Mouse (Mus musculus) fat pad, adult 2 months (tissue): Measurements from ENCODE around the gene Iba57.

ENCODE experiments used
- DNase-seq: peaks from one replicate; pipeline ENCODE4 v3.0.0-alpha.2; 2011; ENCODE audit warnings: low read depth, low spot score; ENCODE audit errors: extremely low read depth

Gene Iba57

DNA sequence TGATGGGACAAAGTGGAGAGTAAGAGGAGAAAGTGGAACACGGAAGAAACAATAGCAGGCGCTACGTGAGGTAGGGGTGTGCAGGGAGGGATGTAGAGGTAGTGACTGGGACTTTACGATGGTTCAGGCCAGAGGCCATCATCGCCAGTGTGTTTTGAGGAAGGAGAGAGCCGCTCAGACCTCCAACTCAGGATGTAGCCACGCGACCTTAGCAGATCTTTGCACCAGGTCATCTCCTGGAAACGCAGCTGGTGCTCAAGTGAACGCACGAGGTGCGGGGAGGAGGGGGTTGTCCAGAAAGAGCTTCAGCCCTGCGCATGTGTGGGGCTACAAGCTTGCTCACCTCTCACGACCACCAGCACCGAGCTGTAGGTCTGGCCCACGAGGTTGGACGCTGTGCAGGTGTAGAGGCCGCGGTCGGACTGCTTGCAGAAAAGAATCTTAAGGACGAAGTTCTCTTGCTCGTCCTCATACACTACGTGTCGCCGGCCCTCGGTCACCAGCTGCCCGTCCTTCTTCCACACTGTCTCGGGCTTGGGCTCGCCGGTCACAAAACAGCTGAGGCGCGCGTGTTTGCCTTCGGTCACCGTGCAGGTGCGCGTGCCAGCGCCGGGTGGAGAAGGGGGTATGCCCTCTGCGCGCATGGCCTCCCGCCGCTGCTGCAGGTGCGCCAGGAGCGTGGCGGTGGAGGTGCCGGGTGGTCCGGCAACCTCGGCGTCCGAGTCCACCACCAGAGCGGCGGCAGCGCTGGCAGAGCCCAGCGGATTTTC lies 28.3 kb downstream of the Iba57 start:
- DNase-seq = no peak

DNA sequence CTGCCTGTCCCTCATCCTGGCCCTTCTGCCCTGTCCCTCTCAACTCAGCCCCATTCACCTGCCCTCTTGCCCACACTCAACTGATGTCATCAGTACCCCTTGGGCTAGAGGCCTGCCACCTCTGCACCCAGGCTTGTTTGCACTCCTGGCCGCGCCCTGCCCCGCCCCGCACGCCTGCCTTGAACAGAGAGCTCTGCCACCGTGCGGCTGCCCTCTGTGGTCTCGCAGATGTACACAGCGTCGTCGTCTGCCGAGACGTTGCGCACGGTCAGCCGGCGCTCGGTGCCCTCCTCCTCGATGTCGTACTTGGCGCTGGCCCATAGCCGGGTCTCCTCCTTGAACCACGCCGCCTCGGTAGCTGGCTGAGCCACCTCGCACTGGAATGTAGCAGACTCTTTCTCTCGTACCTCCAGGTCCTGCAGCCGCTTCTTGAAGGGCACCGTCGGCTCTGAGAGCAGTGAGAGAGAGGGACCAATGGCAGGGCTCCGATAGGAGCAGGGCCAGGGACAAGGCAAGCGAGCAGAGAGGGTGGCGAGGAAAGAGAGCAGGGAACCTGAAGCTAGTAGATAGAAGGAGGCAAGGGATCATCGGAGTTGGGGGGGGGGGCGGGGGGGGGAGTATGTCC lies 29.1 kb downstream of the Iba57 start:
- no peak for DNase-seq

DNA sequence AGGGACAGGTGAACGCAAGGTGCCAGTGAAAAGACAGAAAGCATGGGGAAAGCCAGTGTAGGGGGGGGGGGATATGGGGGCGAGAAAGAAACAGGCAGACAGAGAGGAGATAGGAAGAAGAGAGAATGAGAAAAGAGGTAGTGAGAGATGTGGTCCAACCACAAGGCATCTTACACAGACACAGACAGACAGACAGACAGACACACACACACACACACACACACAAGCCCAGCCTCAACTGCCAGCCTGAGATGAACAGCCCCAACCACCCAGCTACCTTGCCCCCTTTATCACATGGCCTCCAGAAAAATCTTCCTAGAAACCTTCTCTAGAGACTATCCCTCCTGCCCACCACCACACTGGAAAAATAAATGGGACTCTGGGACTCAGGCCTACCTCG lies 31.5 kb downstream of the Iba57 start:
- no peak for DNase-seq

DNA sequence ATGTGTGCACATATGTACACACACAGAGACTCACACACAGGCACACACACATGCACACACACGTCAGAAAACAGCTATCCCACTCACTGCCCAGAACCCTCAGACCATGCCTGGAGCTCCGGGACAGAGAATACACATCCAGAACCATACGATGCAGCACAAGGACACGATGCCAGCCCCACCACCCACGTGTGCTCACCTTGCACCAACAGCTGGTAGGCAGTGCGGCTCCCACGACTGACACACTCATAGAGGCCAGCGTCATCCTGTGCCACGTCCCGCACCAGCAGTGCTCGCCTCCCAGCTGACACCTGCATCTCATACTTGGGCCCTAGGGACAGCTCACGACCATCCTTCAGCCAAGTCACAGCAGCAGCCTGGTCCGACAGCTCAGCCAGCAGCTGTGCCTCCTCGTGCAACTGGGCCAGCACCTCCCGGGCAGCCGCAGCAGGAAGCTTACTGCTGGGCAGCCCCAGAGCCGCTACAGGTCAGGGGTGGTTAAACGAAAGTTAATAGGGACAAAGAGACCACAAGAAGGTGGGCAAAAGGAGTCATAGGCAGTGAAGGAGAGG lies 32.1 kb downstream of the Iba57 start:
- no peak for DNase-seq

DNA sequence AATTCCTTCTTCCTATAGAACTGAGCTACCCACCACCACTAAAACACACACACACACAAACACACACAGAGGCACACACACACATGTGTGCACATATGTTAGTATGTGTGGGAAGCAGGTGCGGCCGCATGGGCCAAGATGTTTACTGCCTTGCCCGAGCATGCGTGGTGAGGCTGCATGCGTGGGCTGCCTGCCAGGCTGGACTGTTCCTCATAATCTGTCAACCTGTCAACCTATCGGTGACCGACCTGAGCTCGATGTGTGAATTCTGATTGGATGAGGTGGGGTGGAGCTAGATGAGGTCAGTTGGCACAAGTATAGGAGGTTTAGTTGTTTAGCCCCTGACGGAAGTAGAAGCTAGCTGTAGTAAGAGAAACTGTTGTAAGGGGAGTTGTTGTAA lies 32.8 kb downstream of the Iba57 start:
- DNase-seq = no peak

DNA sequence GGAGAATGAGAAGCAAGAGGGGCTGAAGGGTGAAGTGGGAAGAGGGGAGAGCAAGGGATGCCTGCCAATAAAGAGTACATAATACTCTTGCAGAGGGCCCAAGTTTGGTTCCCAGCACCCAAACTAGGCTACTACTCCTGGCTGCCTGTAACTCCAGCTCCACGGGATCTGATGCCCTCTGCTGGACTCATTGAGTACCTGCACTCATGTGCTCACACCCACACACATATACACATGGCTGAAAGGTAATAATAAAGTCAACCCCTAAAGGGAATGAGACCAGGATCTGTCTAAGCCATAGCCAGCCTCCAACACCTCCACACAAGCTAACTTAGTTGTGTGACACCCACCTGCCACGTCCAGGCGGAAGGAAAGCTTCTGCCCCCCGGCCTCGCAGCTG lies 57.6 kb downstream of the Iba57 start:
- no peak for DNase-seq
